Mouse (Mus musculus): ENCODE data around the gene Bbs12.

Gene Bbs12

GRCm38 (mm10) chr3:37325317-37326112 lies 13.2 kb downstream of the Bbs12 start:
- DNase-seq (ENCODE audit: low read depth, low spot score) = no peak

DNA sequence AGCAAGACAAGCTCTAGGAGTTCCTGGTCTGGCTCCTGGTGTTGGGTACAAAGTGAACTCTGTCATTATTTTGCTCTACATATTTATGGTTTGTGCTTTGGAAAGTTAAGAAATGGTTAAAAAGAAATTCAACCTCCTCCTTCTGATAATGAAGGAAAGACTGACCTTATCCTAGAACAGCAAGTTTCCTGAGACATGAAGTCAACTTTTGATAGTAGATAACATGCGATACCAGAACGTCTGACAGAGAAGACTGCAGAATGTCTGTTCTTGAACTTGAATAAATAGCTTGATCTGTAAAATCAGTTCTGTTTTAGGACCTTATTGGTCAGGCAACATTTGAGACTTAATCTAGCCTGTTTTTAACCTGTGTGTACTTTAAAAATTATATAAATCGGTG lies 14.3 kb downstream of the Bbs12 start:
- no peak for DNase-seq (ENCODE audit: low read depth, low spot score)

GRCm38 (mm10) chr3:37328489-37328888 lies 16.1 kb downstream of the Bbs12 start:
- no peak for DNase-seq (ENCODE audit: low read depth, low spot score)

DNA sequence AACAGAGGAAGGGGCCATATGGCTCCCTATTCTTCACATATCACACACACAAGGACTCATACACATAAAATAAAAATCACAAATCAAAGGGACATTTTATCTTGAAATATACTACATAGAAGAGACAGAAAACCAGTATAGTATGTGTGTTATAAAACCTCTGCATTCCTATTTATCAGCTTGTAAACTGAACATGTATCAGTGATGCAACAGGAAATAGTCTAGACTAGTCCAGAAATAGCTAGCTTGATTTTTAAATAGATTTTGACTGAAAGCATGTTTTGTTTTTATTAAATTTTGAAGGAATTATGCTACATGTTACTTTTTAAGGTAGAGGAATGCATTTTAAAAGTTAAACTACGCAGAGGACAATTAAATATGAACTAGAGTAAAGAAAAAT lies 17.6 kb downstream of the Bbs12 start:
- no peak for DNase-seq (ENCODE audit: low read depth, low spot score)

- no peak for DNase-seq (ENCODE audit: low read depth, low spot score)
Observed at GRCm38 (mm10) chr3:37331999-37332449, 19.7 kb downstream of the Bbs12 start.

- no peak for DNase-seq (ENCODE audit: low read depth, low spot score)
Observed at GRCm38 (mm10) chr3:37334053-37334452, 21.7 kb downstream of the Bbs12 start.

GRCm38 (mm10) chr3:37341110-37341509 lies 28.8 kb downstream of the Bbs12 start:
- peak; percentile 73 for DNase-seq (ENCODE audit: low read depth, low spot score)

- peak; percentile 41 for DNase-seq (ENCODE audit: low read depth, low spot score)
Observed at GRCm38 (mm10) chr3:37342811-37343210, 30.5 kb downstream of the Bbs12 start.

DNA sequence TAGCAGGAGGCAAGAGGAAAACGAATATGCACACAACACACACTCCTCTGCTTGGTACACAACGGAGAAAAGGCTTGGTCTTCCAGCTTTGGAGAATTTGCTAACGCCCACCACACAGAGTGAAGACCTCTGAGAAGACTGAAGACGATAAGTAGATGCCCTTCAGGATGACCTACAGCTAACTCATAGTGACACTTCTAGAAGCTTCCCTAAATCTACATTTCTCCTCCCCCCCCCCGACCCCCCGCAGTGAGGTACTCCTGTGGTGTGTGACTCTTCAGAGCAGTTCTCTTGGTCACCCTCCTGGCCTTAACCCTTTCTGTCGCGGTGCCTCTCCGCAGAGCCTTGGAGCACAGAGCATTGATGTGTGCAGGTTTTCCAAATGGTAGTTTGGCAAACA lies 35.3 kb downstream of the Bbs12 start:
- no peak for DNase-seq (ENCODE audit: low read depth, low spot score)

DNA sequence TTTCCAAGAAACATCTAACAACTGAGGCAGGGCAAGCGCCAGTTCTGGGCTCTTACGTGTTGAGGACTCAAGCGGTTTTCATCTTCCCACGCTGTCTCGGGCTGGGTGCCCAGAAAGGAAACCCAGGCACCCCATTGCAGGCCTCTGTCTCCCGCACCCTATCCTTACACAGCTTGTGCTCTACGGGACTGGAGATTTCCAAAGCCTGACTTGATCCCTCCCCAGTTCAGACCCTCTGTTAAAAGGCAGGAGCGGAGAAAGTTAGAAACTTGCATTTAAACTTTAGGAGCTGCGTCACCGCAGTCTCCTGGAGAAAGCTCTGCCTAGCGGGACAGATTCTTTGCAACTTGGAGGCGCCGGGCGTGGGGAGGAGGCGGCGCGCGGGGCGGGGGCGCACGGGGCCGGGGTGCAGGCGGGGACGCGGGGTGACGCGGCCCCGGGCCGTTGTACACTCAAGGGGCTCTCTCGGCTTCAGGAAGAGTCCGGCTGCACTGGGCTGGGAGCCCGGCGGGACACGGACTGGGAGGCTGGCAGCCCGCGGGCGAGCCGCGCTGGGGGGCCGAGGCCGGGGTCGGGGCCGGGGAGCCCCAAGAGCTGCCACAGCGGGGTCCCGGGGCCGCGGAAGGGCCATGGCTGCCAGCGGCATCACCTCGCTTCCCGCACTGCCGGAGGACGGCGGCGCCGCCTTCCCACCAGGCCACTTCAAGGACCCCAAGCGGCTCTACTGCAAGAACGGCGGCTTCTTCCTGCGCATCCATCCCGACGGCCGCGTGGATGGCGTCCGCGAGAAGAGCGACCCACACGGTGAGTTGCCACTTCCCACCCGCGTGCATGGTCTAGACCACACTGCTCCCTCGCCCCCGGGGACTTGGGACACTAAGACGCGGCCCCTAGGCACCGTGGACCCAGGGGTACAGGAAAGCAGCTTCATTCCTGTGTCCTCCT lies 36.1 kb downstream of the Bbs12 start, which contains the start of gene Fgf2:
Gene Fgf2, plus strand, starts transcription at position 126 of the 945 bp plus-strand sequence.
- DNase-seq (ENCODE audit: low read depth, low spot score) = peak; percentile 47

DNA sequence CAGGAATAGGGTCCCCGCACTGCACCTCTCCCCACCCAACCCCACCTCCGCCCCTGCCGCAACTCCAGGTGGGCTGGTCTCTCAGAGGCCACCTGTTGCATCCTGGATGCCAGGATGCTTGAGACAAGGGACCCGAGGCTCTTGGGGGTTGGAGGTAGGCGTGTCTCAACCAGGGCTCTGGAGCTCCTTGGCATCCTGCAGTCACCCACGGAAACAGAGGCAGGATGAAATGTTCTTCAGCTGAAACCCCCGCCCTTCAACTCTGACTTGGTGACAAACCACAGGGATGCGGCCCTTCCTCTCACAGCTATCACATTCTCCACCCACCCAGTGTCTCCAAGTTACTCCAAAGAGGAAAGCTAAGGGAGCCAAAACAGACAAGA lies 36.8 kb downstream of the Bbs12 start:
- DNase-seq (ENCODE audit: low read depth, low spot score) = no peak

- no peak for DNase-seq (ENCODE audit: low read depth, low spot score)
Observed at GRCm38 (mm10) chr3:37350386-37350785, 38.0 kb downstream of the Bbs12 start.

GRCm38 (mm10) chr3:37353951-37354481 lies 41.7 kb downstream of the Bbs12 start:
- DNase-seq (ENCODE audit: low read depth, low spot score) = peak; percentile 70

DNA sequence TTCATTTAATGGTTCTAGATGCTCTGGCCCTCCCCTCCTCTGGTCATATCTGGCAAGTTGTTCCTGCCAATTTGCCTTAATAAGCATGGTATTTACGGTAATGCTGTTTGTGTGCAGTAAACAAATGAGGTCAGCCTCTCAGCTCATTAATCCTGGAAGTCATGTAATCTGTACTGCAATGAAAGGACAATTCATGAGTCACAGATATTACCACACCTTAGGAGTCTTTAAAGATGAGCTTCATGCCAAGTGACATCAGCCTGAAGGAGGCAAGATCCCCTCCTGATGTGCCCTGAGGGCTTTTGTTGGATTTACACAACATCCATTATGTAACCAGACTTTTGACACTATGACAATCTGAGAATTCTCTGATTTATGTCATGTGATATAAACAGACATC lies 42.4 kb downstream of the Bbs12 start:
- DNase-seq (ENCODE audit: low read depth, low spot score) = peak; percentile 71

DNA sequence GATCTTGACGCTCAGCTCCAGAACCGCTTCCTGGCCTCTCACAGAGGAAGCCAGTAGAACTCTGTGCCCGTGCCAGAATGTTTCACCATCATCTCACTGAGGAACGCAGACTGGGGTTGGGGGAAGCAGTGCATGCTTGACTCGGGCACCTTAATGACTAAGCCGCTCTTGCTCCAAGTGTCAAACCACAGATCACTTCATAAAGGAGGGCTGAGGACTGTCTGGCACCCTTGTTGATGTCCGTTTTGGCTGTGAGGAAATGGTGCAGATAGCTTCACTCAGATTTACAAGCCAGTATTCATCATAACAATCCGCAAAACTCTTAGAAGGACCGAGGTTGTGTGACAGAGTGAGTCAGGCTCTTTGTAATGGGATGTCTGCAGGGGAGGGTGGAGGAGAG lies 48.4 kb downstream of the Bbs12 start:
- peak; percentile 50 for DNase-seq (ENCODE audit: low read depth, low spot score)

DNA sequence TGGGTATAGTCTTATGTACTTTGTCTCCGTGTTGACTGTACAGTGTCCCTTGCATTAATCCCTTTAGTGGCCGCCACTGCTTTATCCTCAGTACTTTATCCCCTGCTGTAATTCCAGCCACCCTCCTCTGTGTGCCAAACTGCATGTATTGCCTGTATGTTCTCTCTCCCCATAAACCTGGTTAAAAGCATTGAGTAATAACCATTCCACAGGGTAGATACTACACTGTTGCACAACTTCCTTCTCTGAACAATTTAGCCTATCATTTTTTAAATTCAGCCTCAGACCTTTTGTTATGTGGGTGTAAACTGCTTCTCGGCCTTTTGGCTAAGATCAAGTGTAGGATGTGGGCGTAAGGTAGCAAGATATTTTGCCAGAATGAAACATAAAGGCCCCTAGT lies 52.8 kb downstream of the Bbs12 start:
- DNase-seq (ENCODE audit: low read depth, low spot score) = no peak

GRCm38 (mm10) chr3:37365976-37366375 lies 53.6 kb downstream of the Bbs12 start:
- DNase-seq (ENCODE audit: low read depth, low spot score) = no peak

DNA sequence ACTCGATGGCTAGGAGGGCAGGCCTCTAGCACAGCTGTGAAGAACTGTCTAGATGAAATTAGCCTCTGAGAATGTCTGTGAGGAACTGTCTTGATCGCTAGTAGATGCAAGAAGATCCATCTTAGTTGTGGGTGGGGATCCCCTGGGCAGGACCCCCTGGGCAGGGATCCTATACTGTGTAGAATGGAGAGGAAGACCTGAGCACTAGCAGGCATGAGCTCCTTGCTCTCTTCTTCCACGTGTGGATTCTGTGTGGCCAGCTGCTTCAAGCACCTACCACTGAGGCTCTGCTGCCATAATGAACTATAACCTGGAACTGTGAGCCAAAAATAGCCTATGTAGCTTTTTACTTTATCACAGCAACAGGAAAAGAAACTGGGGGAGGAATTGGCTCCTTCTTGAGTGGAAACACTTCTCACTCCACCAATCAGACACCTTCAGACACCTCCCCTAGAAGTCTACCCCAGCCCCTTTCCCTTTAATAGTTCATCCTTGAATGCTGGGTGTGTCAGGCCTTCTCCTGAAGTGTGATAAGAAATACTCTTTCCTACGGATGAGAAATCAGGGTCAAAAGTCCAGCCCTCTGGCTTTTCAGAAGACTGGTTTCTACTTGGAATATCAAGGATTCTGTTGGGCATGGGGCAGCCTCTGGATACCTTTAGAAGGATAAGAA lies 54.2 kb downstream of the Bbs12 start:
- no peak for DNase-seq (ENCODE audit: low read depth, low spot score)

GRCm38 (mm10) chr3:37370407-37370806 lies 58.1 kb downstream of the Bbs12 start:
- no peak for DNase-seq (ENCODE audit: low read depth, low spot score)

Data from skeletal muscle tissue, adult 2 months (tissue).